Mouse (Mus musculus) cortical plate, adult 2 months (tissue): ENCODE results near the gene Ythdc1.

Experiments used
- CTCF ChIP-seq: fragments of 200-500 bp; IDR thresholded peaks from 2 replicates; pipeline ENCODE4 v1.5.1; 2011; ENCODE audit warnings: mild to moderate bottlenecking, control low read depth, low read length; ENCODE audit not compliant: insufficient read depth; ENCODE audit errors: extremely low read depth
- POLR2A ChIP-seq: fragments of 200-500 bp; IDR thresholded peaks from 2 replicates; pipeline ENCODE4 v1.6.1; 2011; ENCODE audit warnings: mild to moderate bottlenecking, low read length, control low read depth; ENCODE audit not compliant: insufficient read depth; ENCODE audit errors: extremely low read depth

- no peak for TF ChIP-seq CTCF
- TF ChIP-seq POLR2A, result no peak
Measured at GRCm38 (mm10) chr5:86784205-86784604, 19.8 kb upstream of the Ythdc1 start.
